ENCODE assay signal across 9 mouse cellular contexts in genomic region chr10:79917532-79918100, GRCm38 (mm10). TPM values are rescaled to one million over a fixed set of nuclear protein-coding genes. Genes with fewer than 3 reads are reported as not detected.
DNase-seq lines count a peak whose midpoint lies in the region; ATAC-seq and TF ChIP-seq lines count a peak whose summit lies in the region.
"Had no signal": no experiment of that assay in that cellular context is flagged by ENCODE, and none has a peak within 500 bp of the region (broad histone marks: within the 10 kb centered on the region; RNA-seq: fewer than 3 reads in every experiment).

No protein-coding gene starts in this region.

- no peak overlapping the region for H3K27ac ChIP-seq in kidney, embryonic 16.5 days (ENCODE audit: low read length)
- H3K27ac ChIP-seq in embryonic facial prominence, embryonic 14.5 days (replicated peaks; ENCODE audit: low read depth, low read length), result no peak overlapping the region
- H3K27ac ChIP-seq in intestine, embryonic 14.5 days (ENCODE audit: low read depth), result no peak overlapping the region
- no peak overlapping the region for H3K27ac ChIP-seq in midbrain, embryonic 16.5 days (ENCODE audit: low read length)
- no peak overlapping the region for H3K27ac ChIP-seq in thymus, adult 2 months (ENCODE audit: control insufficient read depth, insufficient read depth, low read length)

- no peak for ATAC-seq in kidney, embryonic 16.5 days (ENCODE audit: low FRiP score, low TSS enrichment)
- ATAC-seq in embryonic facial prominence, embryonic 14.5 days (ENCODE audit: low read depth), result no peak
- no peak for ATAC-seq in intestine, embryonic 14.5 days (replicated peaks; ENCODE audit: low FRiP score, low TSS enrichment, low read depth)
- ATAC-seq in midbrain, embryonic 16.5 days, result no peak
- ATAC-seq in CD4-positive, CD25-positive, alpha-beta regulatory T cell, adult 4 months, result no peak

- TF ChIP-seq POLR2A in thymus, adult 2 months (IDR thresholded peaks at IDR 0.05; ENCODE audit: control insufficient read depth, extremely low read depth, insufficient read depth, low read length, poor library complexity), result no peak

- peak overlapping the region; percentile 97; the same call in 1 of the 2 replicates for H3K9ac ChIP-seq in kidney, embryonic 16.5 days (replicated peaks; ENCODE audit: low read length)
- peak overlapping the region; percentile 97 for H3K9ac ChIP-seq in embryonic facial prominence, embryonic 14.5 days (ENCODE audit: low read depth, low read length)
- H3K9ac ChIP-seq in intestine, embryonic 14.5 days (ENCODE audit: low read length), result no peak overlapping the region
- H3K9ac ChIP-seq in midbrain, embryonic 16.5 days (ENCODE audit: low read depth, low read length), result peak overlapping the region; percentile 95; the same call in 1 of the 2 replicates

- no peak for DNase-seq in kidney, postnatal 14 days
- DNase-seq in embryonic facial prominence, embryonic 14.5 days (ENCODE audit: low spot score), result no peak
- no peak for DNase-seq in intestine, embryonic 14.5 days (ENCODE audit: low spot score)
- DNase-seq in thymus, adult 2 months, result no peak
- no peak for DNase-seq in yolk sac, embryonic 10.5 days (ENCODE audit: low spot score)

- H3K36me3 ChIP-seq in kidney, embryonic 16.5 days (ENCODE audit: insufficient read depth, low read length), result peaks cover 6% of the 10 kb centered on the region; the same call in 1 of the 2 replicates
- H3K36me3 ChIP-seq in embryonic facial prominence, embryonic 14.5 days (ENCODE audit: control insufficient read depth, insufficient read depth, low read length), result peaks cover under 1% of the 10 kb centered on the region; the same call in 1 of the 2 replicates
- no peaks in the 10 kb centered on the region for H3K36me3 ChIP-seq in intestine, embryonic 14.5 days (ENCODE audit: control insufficient read depth, insufficient read depth, low read length)
- no peaks in the 10 kb centered on the region; the same call in 1 of the 2 replicates for H3K36me3 ChIP-seq in midbrain, embryonic 16.5 days (ENCODE audit: control insufficient read depth, insufficient read depth, low read length)
- no peaks in the 10 kb centered on the region for H3K36me3 ChIP-seq in thymus, adult 2 months (ENCODE audit: control insufficient read depth, insufficient read depth, low read length)

- no peak for TF ChIP-seq CTCF in thymus, adult 2 months (IDR thresholded peaks at IDR 0.05; ENCODE audit: borderline replicate concordance, control insufficient read depth, extremely low read depth, insufficient read depth, low read length, poor library complexity)

- H3K4me1 ChIP-seq in kidney, embryonic 16.5 days (ENCODE audit: insufficient read depth, low read length), result peaks cover 54% of the 10 kb centered on the region
- peaks cover 21% of the 10 kb centered on the region for H3K4me1 ChIP-seq in embryonic facial prominence, embryonic 14.5 days (ENCODE audit: control insufficient read depth, insufficient read depth, low read length)
- peaks cover 43% of the 10 kb centered on the region for H3K4me1 ChIP-seq in intestine, embryonic 14.5 days (replicated peaks; ENCODE audit: control insufficient read depth, insufficient read depth, low read length)
- peaks cover 44% of the 10 kb centered on the region for H3K4me1 ChIP-seq in midbrain, embryonic 16.5 days (ENCODE audit: control insufficient read depth, insufficient read depth, low read length)
- peaks cover 36% of the 10 kb centered on the region for H3K4me1 ChIP-seq in thymus, adult 2 months (replicated peaks; ENCODE audit: control insufficient read depth, insufficient read depth, low read length)

- peaks cover 53% of the 10 kb centered on the region for H3K27me3 ChIP-seq in kidney, embryonic 16.5 days (ENCODE audit: insufficient read depth, low read length)
- H3K27me3 ChIP-seq in embryonic facial prominence, embryonic 14.5 days (replicated peaks; ENCODE audit: control insufficient read depth, insufficient read depth, low read length), result peaks cover 53% of the 10 kb centered on the region
- H3K27me3 ChIP-seq in intestine, embryonic 14.5 days (replicated peaks; ENCODE audit: control insufficient read depth, insufficient read depth, low read length), result peaks cover 52% of the 10 kb centered on the region
- H3K27me3 ChIP-seq in midbrain, embryonic 16.5 days (ENCODE audit: control insufficient read depth, insufficient read depth, low read depth, low read length), result peaks cover 51% of the 10 kb centered on the region
- no peaks in the 10 kb centered on the region; the same call in 1 of the 2 replicates for H3K27me3 ChIP-seq in thymus, adult 2 months (ENCODE audit: control insufficient read depth, insufficient read depth, low read length)

- H3K9me3 ChIP-seq in kidney, embryonic 16.5 days (ENCODE audit: low read length), result no peaks in the 10 kb centered on the region
- no peaks in the 10 kb centered on the region for H3K9me3 ChIP-seq in embryonic facial prominence, embryonic 14.5 days (ENCODE audit: control insufficient read depth, low read length)
- H3K9me3 ChIP-seq in intestine, embryonic 14.5 days (ENCODE audit: control insufficient read depth, low read length), result no peaks in the 10 kb centered on the region
- no peaks in the 10 kb centered on the region for H3K9me3 ChIP-seq in midbrain, embryonic 16.5 days (replicated peaks; ENCODE audit: control insufficient read depth, low read length, poor library complexity, severe bottlenecking)

- H3K4me2 ChIP-seq in kidney, embryonic 16.5 days (replicated peaks; ENCODE audit: low read depth, low read length), result peak overlapping the region; percentile 96; the same call in 1 of the 2 replicates
- peak overlapping the region; percentile 97 for H3K4me2 ChIP-seq in embryonic facial prominence, embryonic 14.5 days (ENCODE audit: low read depth, low read length)
- peak overlapping the region; percentile 85 for H3K4me2 ChIP-seq in intestine, embryonic 14.5 days (ENCODE audit: low read length)
- H3K4me2 ChIP-seq in midbrain, embryonic 16.5 days (ENCODE audit: low read length), result peak overlapping the region; percentile 99

- WGBS in kidney, embryonic 16.5 days, result 64% methylated on average over 5 of the region's 5 CpGs
- whole genome bisulfite sequencing in embryonic facial prominence, embryonic 14.5 days, result 68% methylated on average over 5 of the region's 5 CpGs
- WGBS in intestine, embryonic 14.5 days, result 67% methylated on average over 5 of the region's 5 CpGs
- 64% methylated on average over 5 of the region's 5 CpGs for WGBS in midbrain, embryonic 16.5 days
- WGBS in thymus, adult 2 months, result 87% methylated on average over 5 of the region's 5 CpGs

- H3K4me3 ChIP-seq in kidney, embryonic 16.5 days (ENCODE audit: low read length), result peak overlapping the region; percentile 83; the same call in 1 of the 2 replicates
- peak overlapping the region; percentile 82 for H3K4me3 ChIP-seq in embryonic facial prominence, embryonic 14.5 days (ENCODE audit: low read depth, low read length)
- H3K4me3 ChIP-seq in intestine, embryonic 14.5 days (ENCODE audit: low read depth, low read length), result peak overlapping the region; percentile 61
- peak overlapping the region; percentile 62 for H3K4me3 ChIP-seq in midbrain, embryonic 16.5 days (ENCODE audit: low read depth, low read length)
- no peak overlapping the region for H3K4me3 ChIP-seq in thymus, adult 2 months (ENCODE audit: control insufficient read depth, insufficient read depth, low read length)

RNA-seq across cellular contexts. Expression of gene Kiss1r, which starts 0.8 kb away (rescaled TPM):
- 1.5 and 2.1 TPM in 2 replicates for polyA plus RNA-seq in kidney, embryonic 16.5 days (2015; fragmentation: Nextera tagmentation; extraction: Ambion mirVana)
- 0.56 and 0.58 TPM in 2 replicates for polyA plus RNA-seq in embryonic facial prominence, embryonic 14.5 days (2014; fragmentation: Nextera tagmentation; extraction: Ambion mirVana)
- polyA plus RNA-seq in intestine, embryonic 14.5 days (2014; fragmentation: Nextera tagmentation; extraction: Ambion mirVana), result 0.46 and 0.51 TPM in 2 replicates
- 3.5 and 3.8 TPM in 2 replicates for polyA plus RNA-seq in midbrain, embryonic 16.5 days (2015; fragmentation: Nextera tagmentation; extraction: Ambion mirVana)
- 5.8 and 7.5 TPM in 2 replicates for polyA plus RNA-seq in thymus, adult 2 months (2012; rRNA removed)
- polyA plus RNA-seq in CD4-positive, CD25-positive, alpha-beta regulatory T cell, adult 4 months (2017; shearing (Covaris generic)), result under 1 TPM in 1 of 2 experiments, not detected in 1; 0.09 TPM

RNA-seq across cellular contexts. Expression of gene R3hdm4, which starts 3.4 kb away (rescaled TPM):
- polyA plus RNA-seq in kidney, embryonic 16.5 days (2015; fragmentation: Nextera tagmentation; extraction: Ambion mirVana), result 169 and 170 TPM in 2 replicates
- polyA plus RNA-seq in embryonic facial prominence, embryonic 14.5 days (2014; fragmentation: Nextera tagmentation; extraction: Ambion mirVana), result 114 and 124 TPM in 2 replicates
- 122 and 126 TPM in 2 replicates for polyA plus RNA-seq in intestine, embryonic 14.5 days (2014; fragmentation: Nextera tagmentation; extraction: Ambion mirVana)
- 273 and 293 TPM in 2 replicates for polyA plus RNA-seq in midbrain, embryonic 16.5 days (2015; fragmentation: Nextera tagmentation; extraction: Ambion mirVana)
- polyA plus RNA-seq in thymus, adult 2 months (2012; rRNA removed), result 279 and 303 TPM in 2 replicates
- polyA plus RNA-seq in CD4-positive, CD25-positive, alpha-beta regulatory T cell, adult 4 months (2017; shearing (Covaris generic)), result 100 to 1,000 TPM in 1 of 2 experiments, 10 to 100 TPM in 1; 93.5 to 104 TPM

RNA-seq across cellular contexts. Expression of gene Gm26602, which starts 7.0 kb away (rescaled TPM):
- 9.2 TPM in 1 of 2 replicates, not detected in the other for polyA plus RNA-seq in kidney, embryonic 16.5 days (2015; fragmentation: Nextera tagmentation; extraction: Ambion mirVana)
- 4.1 and 6.7 TPM in 2 replicates for polyA plus RNA-seq in embryonic facial prominence, embryonic 14.5 days (2014; fragmentation: Nextera tagmentation; extraction: Ambion mirVana)
- polyA plus RNA-seq in intestine, embryonic 14.5 days (2014; fragmentation: Nextera tagmentation; extraction: Ambion mirVana), result not detected in 2 replicates
- polyA plus RNA-seq in midbrain, embryonic 16.5 days (2015; fragmentation: Nextera tagmentation; extraction: Ambion mirVana), result 2.6 and 13.4 TPM in 2 replicates
- polyA plus RNA-seq in thymus, adult 2 months (2012; rRNA removed), result not detected in 2 replicates
- polyA plus RNA-seq in CD4-positive, CD25-positive, alpha-beta regulatory T cell, adult 4 months (2017; shearing (Covaris generic)), result not detected
- polyA plus RNA-seq: large intestine, adult 2 months had no signal

RNA-seq across cellular contexts. Expression of gene Med16, which starts 8.9 kb away (rescaled TPM):
- polyA plus RNA-seq in kidney, embryonic 16.5 days (2015; fragmentation: Nextera tagmentation; extraction: Ambion mirVana), result 71.0 and 72.4 TPM in 2 replicates
- 33.7 and 40.2 TPM in 2 replicates for polyA plus RNA-seq in embryonic facial prominence, embryonic 14.5 days (2014; fragmentation: Nextera tagmentation; extraction: Ambion mirVana)
- 42.0 and 46.3 TPM in 2 replicates for polyA plus RNA-seq in intestine, embryonic 14.5 days (2014; fragmentation: Nextera tagmentation; extraction: Ambion mirVana)
- polyA plus RNA-seq in midbrain, embryonic 16.5 days (2015; fragmentation: Nextera tagmentation; extraction: Ambion mirVana), result 55.4 and 56.6 TPM in 2 replicates
- polyA plus RNA-seq in thymus, adult 2 months (2012; rRNA removed), result 103 and 121 TPM in 2 replicates
- 1 to 10 TPM; 5.0 to 7.7 TPM for polyA plus RNA-seq in CD4-positive, CD25-positive, alpha-beta regulatory T cell, adult 4 months (2017; shearing (Covaris generic))

RNA-seq across cellular contexts. Expression of gene Arid3a, which starts 9.2 kb away (rescaled TPM):
- polyA plus RNA-seq in kidney, embryonic 16.5 days (2015; fragmentation: Nextera tagmentation; extraction: Ambion mirVana), result 5.5 and 9.2 TPM in 2 replicates
- 3.1 and 3.5 TPM in 2 replicates for polyA plus RNA-seq in embryonic facial prominence, embryonic 14.5 days (2014; fragmentation: Nextera tagmentation; extraction: Ambion mirVana)
- 12.7 and 14.4 TPM in 2 replicates for polyA plus RNA-seq in intestine, embryonic 14.5 days (2014; fragmentation: Nextera tagmentation; extraction: Ambion mirVana)
- 1.7 and 2.2 TPM in 2 replicates for polyA plus RNA-seq in midbrain, embryonic 16.5 days (2015; fragmentation: Nextera tagmentation; extraction: Ambion mirVana)
- polyA plus RNA-seq in thymus, adult 2 months (2012; rRNA removed), result 12.5 and 13.5 TPM in 2 replicates
- polyA plus RNA-seq in CD4-positive, CD25-positive, alpha-beta regulatory T cell, adult 4 months (2017; shearing (Covaris generic)), result 1 to 10 TPM; 2.7 to 3.3 TPM
